8 mouse cellular contexts compared by ENCODE assay signal in genomic region chr17:15824854-15825253, GRCm38 (mm10). TPM values are rescaled to one million over a fixed set of nuclear protein-coding genes. Genes with fewer than 3 reads are reported as not detected.
DNase-seq lines count a peak whose midpoint lies in the region; ATAC-seq lines count a peak whose summit lies in the region.

No protein-coding gene starts in this region.

- H3K36me3 ChIP-seq in heart, embryonic 16.5 days (ENCODE audit: control insufficient read depth, insufficient read depth), result no peaks in the 10 kb centered on the region
- peaks cover 12% of the 10 kb centered on the region for H3K36me3 ChIP-seq in embryonic facial prominence, embryonic 10.5 days (replicated peaks)
- H3K36me3 ChIP-seq in hindbrain, embryonic 16.5 days (ENCODE audit: control insufficient read depth, insufficient read depth, low read length), result no peaks in the 10 kb centered on the region
- no peaks in the 10 kb centered on the region for H3K36me3 ChIP-seq in midbrain, embryonic 15.5 days (replicated peaks)

- peak overlapping the region; percentile 93 for H3K4me3 ChIP-seq in heart, embryonic 16.5 days (ENCODE audit: low read length)
- peak overlapping the region; percentile 95 for H3K4me3 ChIP-seq in embryonic facial prominence, embryonic 10.5 days
- H3K4me3 ChIP-seq in hindbrain, embryonic 16.5 days (ENCODE audit: low read length), result peak overlapping the region; percentile 98
- H3K4me3 ChIP-seq in midbrain, embryonic 15.5 days, result peak overlapping the region; percentile 80

- ATAC-seq in heart, embryonic 16.5 days (replicated peaks; ENCODE audit: extremely low read depth, insufficient read depth, low FRiP score), result no peak
- ATAC-seq in hindbrain, embryonic 16.5 days, result no peak
- no peak for ATAC-seq in midbrain, embryonic 15.5 days (replicated peaks)

- intact Hi-C loops in heart, postnatal 14 days (cut with DNase I), result loop anchor here (2.0 kb wide), 1 partner anchor 16 kb away; no protein-coding TSS in a partner anchor

- H3K4me2 ChIP-seq in heart, embryonic 16.5 days (ENCODE audit: low read depth, low read length), result peak overlapping the region; percentile 85
- H3K4me2 ChIP-seq in hindbrain, embryonic 16.5 days (ENCODE audit: low read length), result peak overlapping the region; percentile 93
- peak overlapping the region; percentile 84 for H3K4me2 ChIP-seq in midbrain, embryonic 15.5 days

- H3K4me1 ChIP-seq in heart, embryonic 16.5 days (ENCODE audit: control insufficient read depth, insufficient read depth, low read length), result peaks cover 23% of the 10 kb centered on the region
- peaks cover 55% of the 10 kb centered on the region for H3K4me1 ChIP-seq in embryonic facial prominence, embryonic 10.5 days
- peaks cover 30% of the 10 kb centered on the region for H3K4me1 ChIP-seq in hindbrain, embryonic 16.5 days (ENCODE audit: control insufficient read depth, insufficient read depth, low read depth, low read length)
- peaks cover 68% of the 10 kb centered on the region for H3K4me1 ChIP-seq in midbrain, embryonic 15.5 days

- H3K9me3 ChIP-seq in heart, embryonic 16.5 days (replicated peaks; ENCODE audit: control insufficient read depth, low read length), result no peaks in the 10 kb centered on the region
- no peaks in the 10 kb centered on the region; the same call in 1 of the 2 replicates for H3K9me3 ChIP-seq in embryonic facial prominence, embryonic 10.5 days
- no peaks in the 10 kb centered on the region for H3K9me3 ChIP-seq in hindbrain, embryonic 16.5 days (ENCODE audit: control insufficient read depth, low read length)
- no peaks in the 10 kb centered on the region for H3K9me3 ChIP-seq in midbrain, embryonic 15.5 days

- peak overlapping the region; percentile 38 for H3K27ac ChIP-seq in heart, embryonic 16.5 days (ENCODE audit: low read length)
- peak overlapping the region; percentile 96 for H3K27ac ChIP-seq in embryonic facial prominence, embryonic 10.5 days (replicated peaks)
- peak overlapping the region; percentile 40 for H3K27ac ChIP-seq in hindbrain, embryonic 16.5 days (ENCODE audit: low read depth, low read length)
- peak overlapping the region; percentile 94 for H3K27ac ChIP-seq in midbrain, embryonic 15.5 days

- 29% methylated on average over 3 of the region's 3 CpGs for WGBS in heart, embryonic 16.5 days
- WGBS in embryonic facial prominence, embryonic 10.5 days, result 22% methylated on average over 3 of the region's 3 CpGs
- 16% methylated on average over 3 of the region's 3 CpGs for WGBS in hindbrain, embryonic 16.5 days
- 14% methylated on average over 3 of the region's 3 CpGs for WGBS in midbrain, embryonic 15.5 days

- H3K27me3 ChIP-seq in heart, embryonic 16.5 days (ENCODE audit: control insufficient read depth, insufficient read depth, low read length), result no peaks in the 10 kb centered on the region
- H3K27me3 ChIP-seq in embryonic facial prominence, embryonic 10.5 days (replicated peaks; ENCODE audit: low read depth, poor library complexity, severe bottlenecking), result peaks cover 12% of the 10 kb centered on the region
- H3K27me3 ChIP-seq in hindbrain, embryonic 16.5 days (replicated peaks; ENCODE audit: control insufficient read depth, insufficient read depth, low read length), result no peaks in the 10 kb centered on the region
- H3K27me3 ChIP-seq in midbrain, embryonic 15.5 days (replicated peaks), result no peaks in the 10 kb centered on the region

- peak overlapping the region; percentile 94 for H3K9ac ChIP-seq in heart, embryonic 16.5 days (ENCODE audit: low read length)
- H3K9ac ChIP-seq in hindbrain, embryonic 16.5 days (ENCODE audit: low read depth, low read length), result peak overlapping the region; percentile 96
- peak overlapping the region; percentile 66 for H3K9ac ChIP-seq in midbrain, embryonic 15.5 days

- no peak for DNase-seq in heart, postnatal 14 days
- no peak for DNase-seq in embryonic facial prominence, embryonic 10.5 days (ENCODE audit: low spot score)
- DNase-seq in spleen, postnatal 36 days (ENCODE audit: low spot score in 2 of 2), result no peak
- DNase-seq in thymus, postnatal 36 days, result no peak
- DNase-seq in cerebellum, postnatal 14 days, result no peak

RNA-seq across cellular contexts. Expression of gene Rgmb, which starts 6.0 kb away (rescaled TPM):
- polyA plus RNA-seq in heart, embryonic 16.5 days (2015; fragmentation: Nextera tagmentation; extraction: Ambion mirVana), result 8.5 and 8.9 TPM in 2 replicates
- 10 to 100 TPM; 26.4 to 28.8 TPM for total RNA-seq in heart, postnatal 14 days (2021)
- 17.3 and 18.1 TPM in 2 replicates for polyA plus RNA-seq in embryonic facial prominence, embryonic 10.5 days (2016; fragmentation: Nextera tagmentation; extraction: Ambion mirVana)
- 50.8 and 58.5 TPM in 2 replicates for polyA plus RNA-seq in hindbrain, embryonic 16.5 days (2015; fragmentation: Nextera tagmentation; extraction: Ambion mirVana)
- polyA plus RNA-seq in midbrain, embryonic 15.5 days (2015; fragmentation: Nextera tagmentation; extraction: Ambion mirVana), result 73.1 and 76.5 TPM in 2 replicates

Comparison
In these comparisons a context has a peak if more than half of its experiments do, and no peak if none do; other contexts are left out.
1. H3K27ac ChIP-seq: peak in every context shown above with its lines; median percentile 96 in embryonic facial prominence, embryonic 10.5 days; 94 in midbrain, embryonic 15.5 days; 40 in hindbrain, embryonic 16.5 days; 38 in heart, embryonic 16.5 days.